Comparison of ENCODE assay signal across 8 mouse cellular contexts in genomic region chr2:58566410-58567065, GRCm38 (mm10). TPM values are rescaled to one million over a fixed set of nuclear protein-coding genes. Genes with fewer than 3 reads are reported as not detected.
DNase-seq lines count a peak whose midpoint lies in the region; ATAC-seq and TF ChIP-seq lines count a peak whose summit lies in the region.

No protein-coding gene starts in this region.

- CTCF ChIA-PET in Patski (lab: Charles Lee) = interaction anchor here (0.7 to 1.6 kb wide), 3 partner anchors 20 to 25 kb away, joined by 3 to 6 read pairs (median 3); no protein-coding TSS in a partner anchor

- H3K4me1 ChIP-seq in hindbrain, embryonic 16.5 days (ENCODE audit: control insufficient read depth, insufficient read depth, low read depth, low read length) = peaks cover 30% of the 10 kb centered on the region

- TF ChIP-seq CTCF in Patski (IDR thresholded peaks at IDR 0.05) = no peak
- TF ChIP-seq CTCF in left cerebral cortex, adult 2 months (IDR thresholded peaks at IDR 0.05) = no peak

- H3K9me3 ChIP-seq in hindbrain, embryonic 16.5 days (ENCODE audit: control insufficient read depth, low read length) = no peaks in the 10 kb centered on the region

- DNase-seq in Patski (ENCODE audit: low read depth, low spot score) = no peak
- DNase-seq in cerebellum, postnatal 10 days = peak; percentile 76 to 78
- peak; percentile 45 to 66 for DNase-seq in gastrocnemius, adult 8-10 months (ENCODE audit: low spot score in 2 of 2)
- peak in 1 of 2 experiments; percentile 62 for DNase-seq in left cerebral cortex, adult 2 months (ENCODE audit: extremely low spot score in 1 of 2, low spot score in 2 of 2)
- peak; percentile 68 for DNase-seq in right cerebral cortex, postnatal 10 days (ENCODE audit: low spot score in 2 of 2)
- DNase-seq in urinary bladder, postnatal 36 days (ENCODE audit: low spot score in 2 of 2) = peak; percentile 57 to 72

- H3K9ac ChIP-seq in hindbrain, embryonic 16.5 days (ENCODE audit: low read depth, low read length) = peak overlapping the region; percentile 99

- in situ Hi-C loops in Patski (cut with MboI; ENCODE audit: low pct_unique_long_range_greater_than_20kb) = loop anchor here (5.0 kb wide), 3 partner anchors 59 to 96 kb away; no protein-coding TSS in a partner anchor

- intact Hi-C loops in left cerebral cortex, adult 2 months (cut with DNase I) = loop anchor here (1.0 to 5.0 kb wide), 4 partner anchors 20 to 101 kb away; no protein-coding TSS in a partner anchor

- peak overlapping the region; percentile 98 for H3K27ac ChIP-seq in hindbrain, embryonic 16.5 days (ENCODE audit: low read depth, low read length)
- H3K27ac ChIP-seq in left cerebral cortex, adult 2 months = peak overlapping the region; percentile 95
- no peak overlapping the region for H3K27ac ChIP-seq in macrophage

- no peaks in the 10 kb centered on the region for H3K36me3 ChIP-seq in hindbrain, embryonic 16.5 days (ENCODE audit: control insufficient read depth, insufficient read depth, low read length)
- H3K36me3 ChIP-seq in macrophage (ENCODE audit: inconsistent target) = no peaks in the 10 kb centered on the region

- POLR2A ChIA-PET in Patski (lab: Charles Lee) = interaction anchor here (0.5 to 1.4 kb wide), 4 partner anchors 13 to 33 kb away, joined by 3 to 4 read pairs (median 3); no protein-coding TSS in a partner anchor

- no peaks in the 10 kb centered on the region for H3K27me3 ChIP-seq in Patski
- H3K27me3 ChIP-seq in hindbrain, embryonic 16.5 days (replicated peaks; ENCODE audit: control insufficient read depth, insufficient read depth, low read length) = no peaks in the 10 kb centered on the region

- ATAC-seq in Patski = peak; percentile 55
- peak; percentile 67 for ATAC-seq in hindbrain, embryonic 16.5 days

- H3K4me3 ChIP-seq in hindbrain, embryonic 16.5 days (ENCODE audit: low read length) = peak overlapping the region; percentile 95
- peak overlapping the region; percentile 72 for H3K4me3 ChIP-seq in left cerebral cortex, adult 2 months
- H3K4me3 ChIP-seq in macrophage (ENCODE audit: inconsistent target) = peak overlapping the region; percentile 58

- H3K4me2 ChIP-seq in hindbrain, embryonic 16.5 days (ENCODE audit: low read length) = peak overlapping the region; percentile 81

- under 1% methylated on average over 46 of the region's 78 CpGs for WGBS in hindbrain, embryonic 16.5 days
- WGBS in macrophage (ENCODE audit: missing documents) = 1% methylated on average over 33 of the region's 78 CpGs

- peaks cover 55% of the 10 kb centered on the region for H3K79me2 ChIP-seq in macrophage (ENCODE audit: inconsistent target)

RNA-seq across cellular contexts. Expression of gene Acvr1, which starts 0.4 kb away (rescaled TPM):
- polyA plus RNA-seq in Patski (2021) (23.3 TPM), macrophage (2018) (7.9 to 12.7 TPM (median 10.7 TPM) in 3 replicates)
- 10 to 100 TPM; 15.6 to 29.8 (median 19.0) TPM for total RNA-seq in gastrocnemius, adult 8-10 months (2022)
- 4.6 and 5.1 TPM in 2 replicates for polyA plus RNA-seq in hindbrain, embryonic 16.5 days (2015; fragmentation: Nextera tagmentation; extraction: Ambion mirVana)
- total RNA-seq in left cerebral cortex, adult 2 months (2021) = 10 to 100 TPM; 32.9 to 36.6 TPM
- total RNA-seq in macrophage (2018; cell fraction: chromatin; rRNA removed) = 10 to 100 TPM in 10 of 26 experiments, 1 to 10 TPM in 16; 3.9 to 28.5 (median 9.1) TPM
- 10 to 100 TPM in 18 of 26 experiments, 1 to 10 TPM in 8; 7.3 to 14.6 (median 10.6) TPM for total RNA-seq in macrophage (2018; cell fraction: cytosol; rRNA removed)
- 10 to 100 TPM in 25 of 26 experiments, 1 to 10 TPM in 1; 9.7 to 24.4 (median 14.9) TPM for total RNA-seq in macrophage (2018; cell fraction: nucleus; rRNA removed)

RNA-seq across cellular contexts. Expression of gene Upp2, which starts 0.6 kb away (rescaled TPM):
- polyA plus RNA-seq in Patski (2021) (3.6 TPM), macrophage (2018) (2.9 to 8.3 TPM (median 4.2 TPM) in 3 replicates)
- total RNA-seq in gastrocnemius, adult 8-10 months (2022) = 1 to 10 TPM; 1.5 to 2.8 (median 2.2) TPM
- polyA plus RNA-seq in hindbrain, embryonic 16.5 days (2015; fragmentation: Nextera tagmentation; extraction: Ambion mirVana) = 14.6 and 15.1 TPM in 2 replicates
- 10 to 100 TPM; 26.7 to 33.8 TPM for total RNA-seq in left cerebral cortex, adult 2 months (2021)
- 10 to 100 TPM in 12 of 26 experiments, 1 to 10 TPM in 14; 1.6 to 28.4 (median 9.6) TPM for total RNA-seq in macrophage (2018; cell fraction: chromatin; rRNA removed)
- 1 to 10 TPM; 2.1 to 6.5 (median 3.7) TPM for total RNA-seq in macrophage (2018; cell fraction: cytosol; rRNA removed)
- total RNA-seq in macrophage (2018; cell fraction: nucleus; rRNA removed) = 10 to 100 TPM in 5 of 26 experiments, 1 to 10 TPM in 21; 1.2 to 14.9 (median 4.5) TPM
